Mouse (Mus musculus): ENCODE measurements at regions not wholly inside any gene's neighbourhood (a gene's known extent, or its start where the extent isn't known, plus 50 kb on each side); places are given as distances from the start of the nearest gene placed in this dataset.
"Not testable (repeated sequence)": the region's sequence is repeated elsewhere in the genome, so short reads cannot be mapped to it uniquely, and the experiment has no call there.

- no peak for ATAC-seq (ENCODE audit: poor library complexity, severe bottlenecking)
These were observed 111.9 kb downstream of the Ibtk start for GRCm38 (mm10) chr9:85637274-85637673.

GRCm38 (mm10) chr9:85636131-85636447 is 113.0 kb downstream of the Ibtk start:
- ATAC-seq (ENCODE audit: poor library complexity, severe bottlenecking), result no peak

- ATAC-seq (ENCODE audit: poor library complexity, severe bottlenecking), result no peak
These were observed 113.5 kb downstream of the Ibtk start for GRCm38 (mm10) chr9:85635438-85636130.

DNA sequence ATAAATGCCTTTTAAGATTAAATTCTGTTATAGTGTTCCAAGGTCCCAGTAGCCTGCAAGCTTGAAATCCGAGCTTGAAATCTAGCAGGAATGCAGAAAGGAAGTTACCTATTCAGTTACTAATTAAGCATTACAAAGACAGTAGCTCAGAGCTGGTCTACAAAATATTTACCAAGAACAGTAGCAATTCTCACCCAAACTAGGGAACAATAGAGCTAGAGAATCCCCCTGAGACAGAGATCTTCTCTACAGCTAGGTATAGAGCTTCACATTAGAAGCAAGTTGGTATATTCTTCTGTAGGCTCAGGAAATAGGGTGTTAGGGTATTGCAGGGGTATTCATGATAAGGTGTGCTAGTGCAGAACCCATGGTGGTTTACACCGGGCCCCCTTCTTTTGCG is 114.3 kb downstream of the Ibtk start:
- not testable (repeated sequence) for ATAC-seq (ENCODE audit: poor library complexity, severe bottlenecking)

GRCm38 (mm10) chr9:85617972-85618371 is 131.2 kb downstream of the Ibtk start:
- ATAC-seq (ENCODE audit: poor library complexity, severe bottlenecking), result no peak

DNA sequence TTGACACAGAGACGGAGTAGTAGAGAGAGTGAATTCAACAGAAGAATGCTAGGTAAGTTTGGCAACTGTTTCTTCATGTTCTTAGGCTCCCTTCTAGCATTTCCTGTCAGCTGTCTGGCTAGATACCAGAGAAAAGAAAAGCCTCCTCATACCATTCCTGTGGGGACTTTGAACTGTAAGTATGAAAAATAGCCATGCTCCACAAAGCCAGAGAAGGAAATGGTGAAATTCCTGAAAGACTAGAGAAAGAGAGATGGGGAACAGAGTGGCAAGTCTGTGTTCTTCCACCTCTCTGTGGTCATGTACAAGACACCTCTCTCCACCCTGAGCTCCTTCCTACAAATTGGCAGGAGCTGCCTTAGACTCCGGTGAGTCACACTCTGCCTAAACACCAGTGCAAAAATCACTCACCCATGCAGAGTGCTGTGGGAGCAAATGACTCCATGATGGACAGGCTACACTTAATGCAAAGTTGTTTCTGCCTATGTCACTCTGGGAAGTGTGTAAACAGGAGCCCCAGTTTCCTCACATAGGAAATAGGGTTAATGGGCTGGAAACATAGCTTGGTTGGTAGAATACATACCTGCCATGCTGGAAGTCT is 131.9 kb downstream of the Ibtk start:
- ATAC-seq (ENCODE audit: poor library complexity, severe bottlenecking), result no peak

- no peak for ATAC-seq (ENCODE audit: poor library complexity, severe bottlenecking)
These were observed 132.8 kb downstream of the Ibtk start for GRCm38 (mm10) chr9:85616266-85616869.

- ATAC-seq (ENCODE audit: poor library complexity, severe bottlenecking), result no peak
These were observed 140.0 kb downstream of the Ibtk start for GRCm38 (mm10) chr9:85609152-85609551.

GRCm38 (mm10) chr9:85596959-85597358 is 152.2 kb downstream of the Ibtk start:
- ATAC-seq (ENCODE audit: poor library complexity, severe bottlenecking), result peak; percentile 78

GRCm38 (mm10) chr9:85593867-85594266 is 155.3 kb downstream of the Ibtk start:
- ATAC-seq (ENCODE audit: poor library complexity, severe bottlenecking), result no peak

DNA sequence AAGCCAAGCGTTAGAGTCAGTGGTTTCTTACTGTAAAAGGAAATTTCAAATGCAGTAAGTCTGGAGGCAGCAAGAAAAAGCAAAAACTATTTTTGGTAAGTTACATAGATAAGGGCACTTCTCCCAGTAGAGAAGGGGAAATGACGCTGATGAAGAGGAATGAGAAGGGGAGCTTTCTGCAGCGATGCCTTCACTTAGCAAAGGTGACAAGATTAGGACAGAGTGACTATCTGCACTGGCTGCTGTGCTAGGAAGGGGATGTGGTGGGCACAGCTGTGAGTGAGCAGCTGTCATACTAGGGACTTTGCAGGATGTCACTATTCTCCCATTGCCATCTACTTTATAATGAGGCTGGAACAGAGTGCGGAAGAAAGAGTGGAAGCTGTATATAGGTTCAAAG is 156.5 kb downstream of the Ibtk start:
- no peak for ATAC-seq (ENCODE audit: poor library complexity, severe bottlenecking)

DNA sequence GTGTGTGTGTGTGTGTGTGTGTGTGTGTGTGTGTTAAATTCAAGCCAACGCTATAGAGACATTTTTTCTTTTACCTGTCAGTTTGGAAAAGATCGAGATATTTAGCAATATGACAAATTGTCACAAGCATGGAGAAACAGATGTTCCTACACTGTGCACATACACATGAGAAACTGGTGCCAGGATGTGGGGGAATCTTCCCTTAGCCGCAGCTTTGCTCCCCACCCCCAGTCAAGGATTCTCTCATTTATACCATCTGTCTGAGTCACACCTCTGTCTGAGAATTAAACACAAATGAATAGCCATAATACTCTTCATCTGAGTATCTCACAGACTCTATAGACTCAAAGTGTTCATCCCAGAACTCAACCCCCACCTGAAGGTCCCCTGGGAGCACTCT is 159.9 kb downstream of the Ibtk start:
- no peak for ATAC-seq (ENCODE audit: poor library complexity, severe bottlenecking)

DNA sequence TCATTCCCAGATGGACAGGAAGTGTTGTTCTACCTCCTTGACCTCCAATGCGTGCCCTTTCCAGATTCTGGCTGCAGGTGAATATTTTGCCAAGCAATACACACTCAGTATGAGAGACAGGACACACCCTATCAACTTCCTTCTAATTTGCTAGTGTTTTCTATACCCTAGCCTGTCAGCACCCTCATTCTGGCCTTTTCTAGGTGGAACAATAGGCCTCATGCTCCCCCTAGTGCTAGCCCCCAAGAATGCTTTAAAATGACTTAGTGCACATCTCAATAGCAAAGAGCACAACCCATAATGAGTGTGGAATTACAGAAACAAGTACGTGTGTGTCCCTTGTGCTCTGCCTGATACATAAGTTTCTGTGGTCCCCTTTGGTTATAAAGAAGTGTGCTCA is 161.1 kb downstream of the Ibtk start:
- peak; percentile 99 for ATAC-seq (ENCODE audit: poor library complexity, severe bottlenecking)

- ATAC-seq (ENCODE audit: poor library complexity, severe bottlenecking), result no peak
These were observed 168.0 kb downstream of the Ibtk start for GRCm38 (mm10) chr9:85581028-85581595.

GRCm38 (mm10) chr9:85577812-85578211 is 171.3 kb downstream of the Ibtk start:
- peak; percentile 77 for ATAC-seq (ENCODE audit: poor library complexity, severe bottlenecking)

GRCm38 (mm10) chr9:85577338-85577737 is 171.8 kb downstream of the Ibtk start:
- peak; percentile 78 for ATAC-seq (ENCODE audit: poor library complexity, severe bottlenecking)

DNA sequence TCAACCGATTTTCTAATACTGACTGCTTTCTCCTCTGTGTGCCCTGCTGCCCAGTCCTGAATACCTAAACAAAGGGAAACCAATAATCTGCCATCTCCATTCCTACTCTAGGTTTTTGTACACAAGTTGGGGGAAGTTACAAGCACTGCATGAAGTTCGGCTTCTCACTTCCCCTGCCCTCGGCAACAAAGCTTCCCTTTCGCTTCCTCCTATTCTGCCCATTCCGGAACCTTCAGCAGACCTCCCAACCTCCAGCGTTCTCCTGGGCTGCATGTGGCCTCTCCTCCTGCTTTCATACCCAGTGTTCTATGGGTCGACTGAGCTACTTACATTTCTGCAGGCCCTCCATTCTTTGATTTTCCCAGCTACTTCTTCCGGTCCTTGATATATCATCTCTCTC is 180.3 kb downstream of the Ibtk start:
- ATAC-seq (ENCODE audit: poor library complexity, severe bottlenecking), result peak; percentile 97

GRCm38 (mm10) chr9:85551871-85552270 is 197.3 kb downstream of the Ibtk start:
- no peak for ATAC-seq (ENCODE audit: poor library complexity, severe bottlenecking)

DNA sequence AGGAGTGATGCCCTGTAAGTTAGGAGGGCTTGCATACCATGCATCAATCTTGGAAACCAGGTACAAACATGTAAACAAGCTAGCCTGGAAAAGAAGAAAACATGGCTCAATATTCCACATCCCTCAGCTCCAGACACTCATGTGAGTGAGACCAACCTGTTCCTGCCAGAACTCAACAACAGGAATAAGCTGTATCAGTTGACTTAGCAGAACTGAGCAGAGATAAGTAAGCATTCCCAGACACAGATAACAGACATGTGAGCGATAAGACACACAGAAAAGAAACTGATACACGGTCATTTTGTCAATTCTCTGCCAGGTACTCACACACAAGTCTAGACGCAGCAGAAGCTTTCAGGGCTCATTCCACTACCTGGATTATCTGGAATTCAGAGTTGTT is 198.7 kb downstream of the Ibtk start:
- no peak for ATAC-seq (ENCODE audit: poor library complexity, severe bottlenecking)

DNA sequence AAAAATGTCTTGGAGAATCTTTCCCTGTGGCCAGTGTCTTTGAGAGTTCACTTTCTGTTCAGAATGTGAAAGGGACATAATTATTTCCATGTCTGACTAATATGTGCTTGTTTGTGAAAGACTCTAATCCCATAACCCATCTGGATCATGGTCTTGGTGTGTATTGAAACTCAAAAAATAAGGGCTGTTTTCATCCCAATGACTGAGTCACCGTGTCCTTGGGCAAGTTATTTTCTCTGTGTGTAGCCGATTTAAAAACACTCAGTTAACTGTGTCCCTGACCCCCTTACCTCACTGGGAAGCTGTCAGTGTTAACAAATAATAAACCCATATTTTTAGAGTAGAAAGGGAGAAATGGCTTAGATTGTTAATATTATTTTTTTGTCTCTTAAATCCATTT is 202.9 kb downstream of the Ibtk start:
- no peak for ATAC-seq (ENCODE audit: poor library complexity, severe bottlenecking)

DNA sequence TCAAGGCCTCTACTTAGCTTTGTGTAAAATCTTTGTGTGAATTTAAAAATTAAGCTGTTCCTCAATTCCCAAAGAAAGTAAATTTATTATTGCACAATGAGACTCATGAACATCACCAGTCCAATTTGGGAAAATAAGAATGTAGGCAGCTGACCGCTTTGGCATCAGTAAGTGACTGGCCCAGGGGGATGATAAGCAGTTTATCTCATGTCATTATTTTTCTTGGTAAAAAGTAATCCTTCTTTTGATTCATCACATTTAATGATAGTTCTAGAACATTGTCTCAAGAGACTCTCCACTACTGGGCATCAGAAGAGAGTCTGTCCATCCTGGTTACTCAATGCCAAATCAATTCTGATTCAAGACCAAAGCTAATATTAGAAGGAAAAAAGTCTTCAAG is 203.6 kb downstream of the Ibtk start:
- ATAC-seq (ENCODE audit: poor library complexity, severe bottlenecking), result no peak

GRCm38 (mm10) chr9:85538557-85538956 is 210.6 kb downstream of the Ibtk start:
- ATAC-seq (ENCODE audit: poor library complexity, severe bottlenecking), result no peak

Data from megakaryocyte, adult 5-6 weeks (primary cell).